Mouse (Mus musculus) thymus, postnatal 14 days (tissue): ENCODE data around the gene Nr1h4.

Source experiments
- DNase-seq: peaks from one replicate; pipeline ENCODE4 v3.0.0; 2021

Nr1h4 gene

DNA sequence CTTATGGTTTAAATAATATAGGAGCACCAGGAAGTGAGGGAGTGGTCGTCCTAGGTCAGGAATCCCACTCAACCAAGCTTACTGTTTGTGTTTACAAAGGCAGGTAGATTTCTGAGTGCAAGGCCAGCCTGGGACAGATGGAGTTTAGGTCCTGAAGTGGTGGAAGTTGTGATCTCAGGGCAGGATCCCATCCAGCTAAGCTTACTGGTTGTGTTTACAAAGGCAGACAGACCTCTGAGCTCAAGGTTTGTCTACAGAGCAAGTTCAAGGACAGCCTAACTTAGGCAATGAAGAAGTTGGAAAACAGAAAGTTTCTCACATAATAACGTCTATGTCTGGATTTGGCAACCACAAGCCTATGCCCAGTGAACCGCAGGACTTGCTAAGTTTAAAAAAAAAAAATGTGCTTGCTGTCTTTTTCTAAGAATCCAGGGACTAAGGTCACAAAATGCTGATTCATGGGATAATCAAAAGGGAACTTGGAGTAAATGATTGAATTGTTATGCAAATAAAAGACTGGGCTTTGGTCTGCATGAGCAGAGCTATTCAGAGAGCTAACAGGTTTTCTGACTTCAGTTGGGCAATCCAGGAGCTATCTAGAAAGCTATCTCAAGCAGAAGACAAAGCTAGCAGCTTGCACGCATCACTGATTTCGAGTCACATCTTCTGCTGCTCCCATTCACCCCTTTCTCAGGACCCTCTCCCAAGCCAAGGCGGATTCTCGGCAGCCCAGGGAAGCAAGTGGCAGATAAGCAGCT is 62.6 kb downstream of the Nr1h4 start:
- no peak for DNase-seq

DNA sequence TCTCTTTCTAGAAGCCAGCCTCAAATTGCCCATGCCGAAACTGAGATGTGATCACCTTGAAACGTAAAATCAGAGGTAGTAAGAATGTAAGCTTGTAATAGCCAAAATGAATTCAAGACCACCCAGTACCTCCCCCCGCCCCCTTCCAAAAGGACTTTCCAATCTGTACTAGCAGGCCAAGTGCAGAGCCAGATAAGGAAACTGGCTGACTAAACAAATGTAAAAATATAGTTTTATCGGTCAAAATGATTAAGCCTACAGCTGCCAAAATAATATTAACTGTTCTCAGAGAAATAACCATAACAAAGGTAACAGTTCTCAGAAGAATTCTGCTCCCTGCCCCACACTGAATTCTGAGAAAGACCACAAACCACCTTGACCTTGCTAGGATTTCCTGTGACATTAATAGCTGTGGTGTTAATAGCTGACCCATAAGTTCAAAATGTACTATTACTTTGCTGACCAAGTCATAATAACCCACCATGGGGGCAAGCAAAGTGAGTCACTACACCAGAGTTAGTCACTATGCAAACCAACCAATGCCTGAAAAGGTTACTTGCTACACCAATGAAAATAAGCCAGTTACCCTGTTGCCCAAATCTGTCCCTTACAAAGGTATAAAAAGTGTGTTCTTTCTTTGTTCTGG is 68.5 kb downstream of the Nr1h4 start:
- DNase-seq, result no peak

DNA sequence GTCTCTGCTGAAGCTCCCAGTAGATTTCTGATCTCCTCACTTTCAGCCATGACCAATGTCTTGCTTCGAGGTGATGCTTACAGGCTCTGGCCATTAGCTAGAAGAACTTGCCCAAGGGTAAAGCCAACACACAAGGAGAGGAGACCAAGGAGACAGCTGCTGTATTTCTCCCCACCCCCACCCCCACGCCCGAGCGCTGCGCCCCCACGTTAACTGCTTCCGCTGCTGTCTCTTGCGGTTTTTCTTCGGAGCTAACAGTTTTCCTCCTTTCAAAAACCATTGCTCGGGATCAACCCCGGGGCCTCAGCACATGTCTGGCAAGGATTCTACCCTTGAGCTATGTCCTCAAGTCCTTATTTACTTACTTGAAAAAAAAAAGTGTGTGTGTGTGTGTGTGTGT is 70.5 kb downstream of the Nr1h4 start:
- DNase-seq, result peak; percentile 13

DNA sequence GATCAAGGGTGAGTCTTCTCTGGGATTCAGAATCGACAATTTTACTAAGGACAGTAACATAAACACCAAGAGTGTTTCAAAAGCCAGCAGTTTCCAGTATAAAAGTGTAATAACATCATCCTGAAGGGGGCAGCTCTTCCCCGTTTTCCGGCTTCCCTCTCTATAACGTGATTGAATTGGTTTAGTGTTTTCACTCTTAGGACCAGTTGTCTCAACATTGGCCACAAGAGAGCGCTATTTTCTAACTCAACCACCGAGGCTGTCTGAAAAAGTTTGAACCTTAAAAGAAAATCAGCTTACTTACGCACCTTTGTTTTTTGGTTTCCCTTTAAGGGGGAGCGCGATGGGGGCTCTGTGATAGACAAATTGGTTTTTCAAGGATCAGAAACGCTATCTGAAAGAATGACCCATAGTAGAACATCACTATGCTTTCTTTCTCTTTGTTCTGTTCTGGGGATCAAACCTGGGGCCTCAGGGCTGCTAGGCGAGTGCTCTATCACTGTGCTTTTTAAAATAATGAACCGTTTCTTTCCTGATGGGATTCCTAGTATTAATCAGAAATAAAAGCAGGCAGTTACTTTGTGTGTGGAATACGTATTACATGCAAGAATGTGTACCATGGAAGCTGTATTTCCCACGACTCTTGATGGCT is 71.4 kb downstream of the Nr1h4 start:
- DNase-seq, result peak; percentile 89

DNA sequence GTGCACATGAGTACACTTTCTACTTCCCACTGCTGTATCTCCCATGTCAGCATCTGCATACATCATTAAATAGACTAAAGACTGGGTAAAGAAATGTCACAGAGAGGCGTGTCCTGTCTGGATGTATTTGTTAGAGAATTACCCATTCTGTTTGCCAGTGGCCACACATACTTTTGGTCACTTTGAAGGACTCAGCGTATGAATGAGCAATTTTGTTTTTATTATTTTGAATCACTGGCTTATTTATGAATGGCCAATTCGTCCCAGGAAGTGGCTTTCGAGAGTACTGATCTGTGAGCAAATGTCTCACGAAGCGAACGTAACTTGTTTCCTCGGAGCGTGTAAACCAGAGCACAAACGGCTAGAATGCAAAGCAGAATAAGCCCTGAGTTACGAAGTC is 72.4 kb downstream of the Nr1h4 start:
- DNase-seq, result no peak

DNA sequence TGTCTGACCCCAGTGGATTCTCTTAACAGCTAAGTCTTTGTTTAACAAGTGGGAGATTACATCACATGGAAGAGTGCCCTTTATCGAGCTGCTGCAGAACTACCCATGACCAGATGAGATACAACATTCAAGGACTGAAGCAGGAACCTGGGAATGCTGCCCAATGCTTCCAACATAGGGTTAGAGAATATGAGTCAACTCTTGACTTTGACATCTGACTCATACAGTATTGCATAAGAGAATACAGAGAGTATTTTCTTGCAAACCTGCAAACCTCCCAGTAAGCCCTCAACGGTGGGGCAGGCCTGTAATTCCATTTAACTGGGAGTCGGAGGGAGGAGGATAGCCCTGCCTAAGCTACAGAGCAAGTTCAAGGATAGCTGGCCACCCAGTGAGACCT is 74.6 kb downstream of the Nr1h4 start:
- no peak for DNase-seq

DNA sequence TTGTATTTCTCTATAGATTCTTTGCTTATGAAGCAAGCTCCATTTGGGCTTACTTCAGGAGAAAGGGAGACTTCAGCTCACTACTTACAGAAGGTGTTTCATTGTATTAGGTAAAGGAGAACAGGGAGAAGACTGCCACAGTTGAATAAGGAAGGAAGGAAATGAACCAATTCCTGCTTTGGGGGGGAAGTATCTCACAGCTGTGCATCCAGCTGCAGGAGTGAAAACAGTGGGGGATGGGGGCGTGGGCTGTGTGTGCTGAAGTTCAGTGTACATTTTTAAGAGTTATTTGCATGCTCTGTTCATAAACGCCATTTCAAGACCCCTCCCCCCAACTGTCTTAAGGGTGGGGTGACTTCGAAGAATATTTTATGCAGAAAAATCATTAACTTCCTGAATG is 79.6 kb downstream of the Nr1h4 start:
- DNase-seq, result peak; percentile 56

DNA sequence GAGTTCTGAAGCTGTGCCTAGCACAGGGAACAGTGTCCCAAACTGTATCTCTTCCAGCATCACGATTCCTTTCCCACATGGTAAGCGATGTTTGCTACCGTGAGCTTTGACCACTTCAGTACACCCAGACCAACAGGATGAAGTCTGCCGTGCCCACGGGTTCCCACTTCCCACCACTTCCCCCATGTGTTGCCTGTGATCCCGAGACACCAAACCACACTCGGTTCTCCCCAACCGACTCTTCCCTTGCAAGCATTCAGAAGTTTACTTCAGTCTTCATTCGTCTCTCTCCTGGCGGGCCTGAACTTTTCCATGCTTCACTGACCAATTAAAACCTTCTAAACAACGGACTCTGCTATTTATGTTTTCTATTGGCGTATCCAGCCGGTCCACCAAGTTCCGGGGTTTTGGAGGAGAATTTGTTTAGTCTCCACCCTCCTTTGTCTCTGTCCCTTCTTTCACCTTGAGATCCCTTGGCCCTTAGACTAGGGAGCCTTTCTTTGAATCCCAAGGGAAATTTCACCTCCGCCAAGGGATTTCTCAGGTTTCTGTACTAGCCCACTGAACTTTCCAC is 80.2 kb downstream of the Nr1h4 start:
- DNase-seq, result no peak

DNA sequence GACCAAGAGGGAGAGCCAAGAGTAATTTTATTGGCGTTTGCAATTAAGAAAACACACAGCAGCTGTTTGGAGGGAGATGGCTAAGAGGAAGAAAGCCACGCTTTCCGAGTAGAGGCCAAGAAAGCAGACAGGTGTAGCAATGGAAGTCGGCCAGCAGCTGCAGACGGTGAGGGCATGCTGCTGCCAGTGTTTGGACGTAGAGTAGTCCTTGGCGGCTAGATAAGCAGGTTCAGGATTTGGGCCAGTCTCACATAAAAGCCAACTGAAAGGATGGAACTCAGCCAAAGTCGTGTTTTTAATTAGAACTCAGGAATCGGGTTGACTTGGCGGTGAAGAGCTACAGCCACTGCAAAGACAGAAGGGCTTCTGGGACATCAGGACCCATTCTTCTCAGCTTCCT is 83.0 kb downstream of the Nr1h4 start:
- DNase-seq, result peak; percentile 24

DNA sequence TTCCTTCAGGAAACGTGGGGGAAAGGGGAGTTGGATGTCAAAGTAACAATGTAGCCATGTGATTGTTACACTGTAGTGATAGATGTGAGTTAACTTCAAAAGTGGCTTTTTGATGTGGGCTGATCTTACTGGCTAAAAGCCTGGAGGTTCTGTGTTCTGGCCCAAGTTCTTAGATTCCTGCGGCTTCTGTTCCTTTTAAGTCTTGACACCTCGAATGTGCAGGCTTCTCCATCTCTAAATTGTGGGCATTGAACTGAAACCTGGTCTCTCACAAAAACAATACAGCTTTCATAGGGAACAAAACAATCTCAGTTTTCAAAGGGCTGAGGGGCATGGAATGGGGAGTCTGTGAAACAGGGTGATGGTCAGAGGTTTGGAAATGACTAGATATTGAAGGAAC is 89.0 kb downstream of the Nr1h4 start:
- no peak for DNase-seq

DNA sequence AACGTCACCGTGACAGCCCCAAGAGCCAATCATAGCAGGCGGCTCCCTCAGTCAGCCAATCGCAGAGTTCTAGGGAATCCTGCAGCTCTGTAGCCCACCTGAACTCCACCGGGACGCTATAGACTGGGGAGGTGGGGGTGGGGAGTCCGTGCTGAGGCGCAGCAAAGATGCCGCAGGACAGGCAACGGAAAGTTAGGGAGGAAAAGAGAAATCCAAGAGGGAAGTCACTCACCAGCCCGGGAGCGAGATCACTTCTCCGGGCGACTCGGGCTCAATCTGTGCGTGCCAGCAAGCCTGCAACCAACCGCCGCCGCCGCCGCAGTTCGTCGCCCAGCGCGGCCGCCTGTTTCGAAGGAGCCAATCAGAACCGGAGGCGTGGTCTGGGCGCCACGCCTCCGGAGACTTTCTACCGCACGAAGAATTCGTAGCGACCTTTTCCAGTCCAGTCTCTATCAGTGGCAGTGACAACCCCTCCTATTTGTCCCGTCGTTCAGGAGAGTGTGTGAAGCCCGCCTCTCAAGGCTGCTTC is 89.7 kb downstream of the Nr1h4 start, which contains the start of gene Gas2l3:
TSS of gene Gas2l3 (minus strand) at position 345 of the 529 bp plus-strand sequence.
- peak; percentile 87 for DNase-seq

DNA sequence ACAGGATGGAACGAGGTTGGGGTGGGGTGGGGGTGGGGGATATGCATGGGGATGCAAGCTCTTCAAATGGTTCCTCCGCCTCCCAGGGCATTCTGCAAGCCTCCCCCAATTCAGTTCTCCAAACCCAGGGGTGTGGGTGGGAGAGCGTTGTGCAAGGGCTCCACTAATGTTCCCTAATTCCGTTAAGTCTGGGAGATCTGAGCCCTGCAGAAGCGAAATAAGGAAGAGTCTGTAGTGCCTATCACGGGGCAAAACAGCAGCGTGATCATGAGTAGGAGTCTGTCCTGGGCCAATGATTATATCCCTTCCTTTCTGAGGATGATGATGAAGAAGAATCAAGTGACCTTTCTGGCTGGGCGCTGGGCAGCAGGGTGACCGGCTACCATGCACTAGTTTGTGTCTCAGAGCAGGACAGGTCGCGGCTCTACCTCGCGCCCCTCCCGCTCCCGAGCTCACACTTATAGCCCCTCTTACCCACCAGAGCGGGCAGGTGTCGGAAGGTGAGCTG is 90.2 kb downstream of the Nr1h4 start:
- DNase-seq, result no peak

DNA sequence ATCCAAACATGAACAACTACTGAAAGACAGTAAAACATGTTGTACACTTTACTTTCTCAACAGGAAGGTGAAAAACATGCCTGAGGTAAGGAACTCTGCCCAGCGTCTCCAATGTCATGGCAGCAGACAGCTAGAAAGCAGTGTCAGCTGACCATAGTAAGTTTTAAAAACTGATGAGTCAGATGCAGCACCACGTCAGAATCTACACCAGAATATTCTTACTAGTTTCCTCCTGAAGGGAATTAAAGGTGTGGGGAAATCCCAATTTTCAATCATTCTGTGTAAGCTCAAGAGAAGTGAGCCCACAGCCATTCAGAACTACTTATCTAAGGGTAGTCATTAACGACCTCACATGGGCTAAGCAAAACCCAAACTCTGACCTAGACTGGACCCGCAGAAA is 90.7 kb downstream of the Nr1h4 start:
- DNase-seq, result no peak

DNA sequence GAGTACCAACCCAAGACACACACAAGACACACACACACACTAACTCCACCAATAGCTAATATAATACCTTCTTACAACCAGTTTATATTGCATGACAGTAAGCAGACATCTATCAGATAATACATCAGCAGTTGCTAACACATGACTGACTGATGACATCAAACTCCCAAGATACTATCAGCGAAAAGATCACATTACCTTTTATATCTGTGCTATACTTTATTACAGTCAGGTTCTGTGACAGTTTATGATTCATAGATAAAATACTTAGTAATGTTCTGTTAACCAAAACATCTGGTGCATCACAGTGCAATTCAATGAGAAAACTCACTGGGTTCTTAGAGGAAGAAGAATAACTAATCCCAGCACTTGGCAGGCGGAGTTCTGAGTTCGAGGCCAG is 91.4 kb downstream of the Nr1h4 start:
- DNase-seq, result no peak

DNA sequence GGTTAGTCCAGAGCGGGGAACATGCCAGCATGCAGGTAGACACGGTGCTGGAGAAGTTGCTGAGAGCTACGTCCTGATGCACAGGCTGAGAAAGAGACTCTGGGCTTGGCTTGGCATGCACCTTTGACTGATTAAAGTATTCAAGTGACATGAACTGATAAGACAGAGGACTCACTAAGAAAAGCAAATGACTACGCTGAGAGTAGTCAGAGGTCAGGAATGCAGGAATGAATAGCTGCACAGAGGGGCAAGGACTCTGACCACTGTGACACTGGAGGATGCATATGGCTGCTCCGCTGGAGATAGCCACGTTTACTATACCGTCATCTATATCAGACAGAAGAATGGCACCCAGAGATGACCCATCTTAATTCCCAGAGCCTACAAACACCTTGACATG is 94.0 kb downstream of the Nr1h4 start:
- DNase-seq, result no peak

DNA sequence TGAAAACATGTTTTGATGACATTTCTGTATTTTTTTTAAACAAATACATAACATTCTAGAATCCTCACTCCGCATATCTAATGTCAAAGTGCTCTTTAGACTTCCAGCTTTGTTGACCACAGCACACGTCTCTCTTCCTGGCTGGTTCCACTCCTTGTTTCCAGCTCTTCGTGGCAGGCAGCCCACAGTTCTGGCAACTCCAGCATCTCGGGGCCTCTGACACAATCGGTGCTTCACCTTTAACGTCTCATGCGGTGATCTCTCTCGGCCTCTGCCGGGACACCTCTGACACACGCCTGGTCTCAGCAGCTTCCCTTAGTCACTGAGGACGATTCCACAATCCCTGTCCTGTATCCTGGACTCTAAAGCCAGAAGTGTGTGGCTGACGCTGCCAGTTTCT is 95.4 kb downstream of the Nr1h4 start:
- DNase-seq, result no peak

DNA sequence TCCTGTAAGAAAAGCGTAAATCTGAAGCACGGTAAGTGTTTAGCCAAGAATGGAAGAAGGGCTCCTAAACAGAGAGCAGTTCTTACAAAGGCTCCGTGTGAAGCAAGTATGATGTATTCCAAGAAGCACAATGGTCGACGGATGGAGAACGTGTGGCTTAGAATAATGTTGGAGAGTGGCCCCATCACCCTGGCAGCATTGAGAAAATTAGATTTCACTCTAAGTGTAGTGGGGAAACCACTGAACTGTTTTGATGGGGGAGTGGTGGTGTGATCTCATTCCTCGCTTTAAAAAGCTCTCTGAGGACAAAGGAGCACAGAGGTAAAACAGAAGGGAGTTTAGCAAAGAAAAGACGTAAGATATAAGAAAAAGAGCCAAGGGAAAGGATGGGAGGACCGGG is 95.9 kb downstream of the Nr1h4 start:
- no peak for DNase-seq

DNA sequence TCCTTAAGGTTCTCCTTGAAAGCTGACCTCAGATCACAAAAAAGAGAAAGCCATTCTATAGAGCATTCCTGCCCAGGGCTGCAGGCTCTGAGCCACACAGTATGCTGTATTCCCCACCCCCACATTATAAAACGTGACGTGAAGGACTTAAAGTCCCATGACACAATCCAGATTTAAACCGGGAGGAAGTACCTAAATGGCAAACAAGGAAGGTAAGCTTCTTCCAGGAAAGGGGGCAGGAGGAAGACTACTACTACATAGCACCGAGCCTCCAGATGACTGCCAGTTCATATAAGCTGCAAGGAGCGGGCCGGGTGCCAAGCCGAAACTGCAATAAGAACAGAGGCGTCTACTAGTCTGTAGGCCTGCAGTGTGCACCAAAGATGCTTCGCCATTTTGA is 97.5 kb downstream of the Nr1h4 start:
- DNase-seq, result no peak

DNA sequence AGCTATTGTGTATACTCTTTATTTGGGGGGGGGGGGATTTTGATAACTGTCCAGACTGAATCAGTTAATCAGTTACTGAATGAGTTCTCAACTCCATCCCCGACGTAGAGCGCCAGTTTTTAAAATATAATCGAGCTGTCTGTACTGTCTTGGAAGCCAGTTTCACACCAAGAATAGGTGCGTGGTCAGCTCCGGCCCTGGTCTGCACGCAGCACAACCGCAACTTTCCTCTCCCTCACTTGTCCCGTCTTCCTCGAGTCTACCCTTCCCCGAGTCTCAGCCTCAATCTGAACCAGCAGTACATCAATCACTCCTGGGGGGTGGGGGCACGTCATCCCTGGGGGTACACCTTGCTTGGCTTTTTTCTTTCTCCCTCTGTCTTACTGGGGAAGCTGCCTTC is 98.0 kb downstream of the Nr1h4 start:
- DNase-seq, result no peak

DNA sequence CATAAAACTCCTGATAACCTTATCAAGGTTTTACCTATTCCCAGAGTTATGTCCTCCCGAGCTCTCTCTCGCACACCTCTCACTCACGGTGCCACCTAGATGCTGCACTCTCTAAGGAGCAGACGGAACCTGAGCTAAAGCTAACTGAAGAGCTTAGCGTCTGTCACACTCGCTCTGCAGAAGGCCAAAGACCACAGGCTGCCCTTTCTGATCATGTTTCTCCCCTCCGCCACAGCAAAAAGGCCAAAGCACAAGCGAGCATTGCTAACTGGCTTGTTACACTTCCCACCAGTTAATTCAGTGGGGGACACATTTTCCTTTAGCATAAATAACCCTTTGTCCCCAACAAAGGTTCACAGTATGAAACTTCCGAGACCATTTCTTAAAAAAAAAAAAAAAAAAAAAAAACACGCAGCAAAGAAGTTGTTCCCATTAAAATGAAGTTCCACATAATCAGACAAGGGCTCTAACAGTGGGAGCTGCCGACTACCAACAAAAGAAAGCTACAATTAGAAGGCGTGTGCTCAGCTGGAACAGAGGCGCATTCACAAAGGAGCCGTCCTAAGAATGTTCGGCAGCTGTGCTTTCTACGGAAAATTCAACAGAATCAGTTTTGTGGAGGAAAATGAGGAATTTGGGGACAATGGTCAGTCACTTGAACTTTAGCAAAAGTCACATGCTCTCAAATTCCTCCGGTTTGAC is 98.7 kb downstream of the Nr1h4 start:
- no peak for DNase-seq

DNA sequence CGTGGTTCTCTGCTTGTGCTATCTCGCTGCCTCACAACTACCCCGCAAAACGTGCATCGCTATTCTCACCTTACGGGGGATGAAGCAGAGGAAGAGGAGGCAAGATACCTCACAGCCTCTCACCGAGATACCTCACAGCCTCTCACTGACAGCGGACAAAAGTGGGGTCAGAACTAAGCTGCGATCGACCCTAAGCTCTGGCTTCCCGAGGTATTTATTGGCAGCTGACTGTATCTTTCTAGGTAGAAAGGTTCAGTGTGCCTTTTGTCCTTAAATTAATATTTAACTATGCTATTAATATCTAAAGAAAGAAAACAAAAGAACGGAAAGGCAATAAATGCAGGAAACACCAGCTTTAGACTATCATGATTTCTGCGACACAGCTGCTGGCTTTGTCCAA is 100.6 kb downstream of the Nr1h4 start:
- no peak for DNase-seq

DNA sequence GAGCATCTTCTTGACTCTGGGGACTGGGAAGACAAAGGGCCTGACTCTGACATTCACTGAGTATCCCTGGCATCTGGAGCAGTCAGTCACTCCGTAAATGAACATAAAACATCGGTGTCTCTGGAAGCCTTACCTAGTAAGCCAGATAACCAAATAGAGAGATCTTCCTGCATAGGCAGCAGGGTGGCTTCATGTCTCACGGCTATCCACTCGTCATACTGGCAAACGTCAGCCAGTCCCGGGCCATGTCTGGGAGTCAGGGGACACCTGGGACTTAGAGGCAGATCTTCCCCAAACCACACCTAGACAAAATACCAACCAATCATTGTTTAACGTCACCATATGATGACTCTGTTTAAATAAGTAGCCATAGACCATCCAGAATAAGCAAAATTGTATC is 102.6 kb downstream of the Nr1h4 start:
- DNase-seq, result no peak
